Mouse (Mus musculus) cerebellum, postnatal 14 days (tissue): ENCODE data around the gene Psap.
"Not testable (repeated sequence)": the region's sequence is repeated elsewhere in the genome, so short reads cannot be mapped to it uniquely, and the experiment has no call there.

Source experiments
- DNase-seq, 2 experiments: peaks; one replicate each; pipeline ENCODE4 v3.0.0; 2021; ENCODE audit warnings: mixed read lengths in 2 of 2

Psap gene

DNA sequence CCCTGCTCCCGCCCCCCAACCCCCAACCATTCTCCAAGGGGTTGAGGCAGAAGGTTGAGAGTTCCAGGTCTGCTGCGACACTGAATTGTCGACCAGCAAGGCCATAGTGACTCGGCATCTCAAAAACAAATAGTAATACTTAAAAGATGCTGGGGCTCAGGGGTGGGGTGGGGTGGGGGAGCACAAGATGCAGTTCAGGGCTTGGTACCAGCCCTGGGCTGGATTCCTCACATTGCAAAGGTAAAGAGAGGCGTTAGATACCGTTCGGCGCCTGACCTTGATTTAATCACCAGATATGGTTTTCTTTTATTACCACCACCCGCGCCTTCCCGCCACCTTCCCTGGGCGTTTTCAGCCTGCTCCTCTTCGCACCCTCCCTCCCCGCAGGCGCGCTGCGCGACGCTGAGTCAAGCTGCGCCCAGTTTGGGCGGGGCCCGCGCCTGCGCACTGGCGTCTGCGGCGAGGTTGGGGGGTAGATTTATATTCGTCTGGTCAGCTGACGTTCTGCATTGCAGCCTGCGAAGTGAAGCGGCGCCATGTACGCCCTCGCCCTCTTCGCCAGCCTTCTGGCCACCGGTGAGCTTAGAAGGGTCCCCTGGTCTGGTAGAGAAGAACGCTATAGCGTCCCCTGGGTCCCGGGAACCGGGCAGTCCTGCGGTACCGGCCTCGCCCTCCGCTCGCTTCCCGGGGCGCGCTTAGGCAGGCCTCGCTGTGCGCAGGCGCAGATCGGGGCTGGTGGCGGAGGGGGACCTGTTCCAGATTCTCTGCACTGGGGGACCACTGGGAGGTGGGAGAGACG, at the start of gene Psap:
Gene Psap, plus strand, starts transcription at position 421 of the 799 bp plus-strand sequence.
- peak; percentile 95 to 97 for DNase-seq

DNA sequence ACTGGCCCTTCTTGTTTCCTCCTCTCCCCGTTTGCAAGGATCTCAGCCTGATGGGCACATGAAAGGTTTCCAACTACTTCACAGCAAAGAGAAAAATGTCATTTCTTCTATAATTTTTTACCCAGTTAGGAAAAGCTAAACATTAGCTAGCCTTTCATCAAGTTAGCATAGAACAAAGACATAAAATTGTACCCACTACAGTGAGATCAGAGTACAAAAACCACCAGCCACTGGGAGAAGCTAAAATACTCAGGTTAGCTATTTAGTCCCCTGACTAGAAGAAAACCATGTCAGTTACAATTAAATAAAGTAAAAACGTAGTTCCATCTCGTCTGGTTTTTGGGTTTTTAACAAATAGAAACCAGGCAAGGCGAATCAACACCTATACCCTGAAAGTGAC, 49.8 kb upstream of the Psap start:
- DNase-seq = no peak

DNA sequence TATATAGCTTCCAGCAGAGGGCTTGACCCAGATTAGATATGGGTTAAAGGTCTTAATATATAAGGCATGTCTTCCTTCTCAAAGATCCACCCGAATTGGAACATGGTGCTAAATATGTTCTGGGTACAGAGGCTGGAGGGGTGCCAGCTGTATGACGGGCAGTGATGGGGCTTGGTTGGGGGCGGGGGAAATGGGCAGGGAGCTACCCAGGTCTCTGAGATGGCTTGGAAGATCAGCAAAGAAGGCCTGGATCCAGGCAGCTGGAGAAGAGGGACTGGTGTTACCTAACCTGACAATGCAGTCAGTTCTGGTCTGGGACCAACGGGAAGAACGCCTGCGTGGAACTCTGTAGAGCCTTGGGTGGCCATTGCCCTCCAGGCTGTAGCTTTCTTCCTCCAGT, 48.3 kb upstream of the Psap start:
- DNase-seq = no peak

DNA sequence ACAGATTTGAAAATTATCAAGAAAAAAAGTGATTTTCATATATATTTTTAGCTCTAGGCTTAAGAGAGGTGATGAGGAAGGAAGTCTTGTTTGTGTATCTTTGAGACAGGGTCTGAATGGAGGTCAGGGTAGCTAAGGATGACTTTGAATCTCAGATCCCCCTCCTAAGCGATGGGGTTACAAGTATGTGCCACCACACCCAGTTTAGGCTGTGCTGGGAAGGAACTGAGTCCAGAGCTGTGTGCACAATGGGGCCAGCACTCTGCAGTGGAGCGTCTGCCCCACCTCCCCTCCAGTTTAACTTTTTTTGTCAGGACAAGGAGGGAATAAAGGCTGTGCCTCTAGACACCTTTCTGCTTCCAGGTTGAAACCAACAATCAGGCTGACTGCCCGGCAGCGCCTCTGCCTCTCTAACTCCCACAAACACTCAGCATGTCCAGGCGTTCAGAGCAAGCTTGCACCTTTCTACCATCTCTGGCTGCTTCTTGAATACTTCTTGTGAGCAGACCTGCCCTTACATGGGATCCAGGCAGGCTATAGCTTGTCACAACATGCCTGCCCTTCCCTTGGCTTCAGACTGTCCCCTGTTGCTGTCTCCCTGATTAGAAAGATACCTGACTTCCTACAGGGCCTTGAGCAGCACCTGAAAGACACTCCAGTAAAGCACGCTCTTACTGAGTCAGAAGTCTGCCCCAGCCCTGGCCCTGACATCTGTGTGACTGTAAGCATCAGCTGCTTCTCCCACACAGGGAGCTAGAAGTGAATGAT, 46.9 kb upstream of the Psap start:
- no peak for DNase-seq

DNA sequence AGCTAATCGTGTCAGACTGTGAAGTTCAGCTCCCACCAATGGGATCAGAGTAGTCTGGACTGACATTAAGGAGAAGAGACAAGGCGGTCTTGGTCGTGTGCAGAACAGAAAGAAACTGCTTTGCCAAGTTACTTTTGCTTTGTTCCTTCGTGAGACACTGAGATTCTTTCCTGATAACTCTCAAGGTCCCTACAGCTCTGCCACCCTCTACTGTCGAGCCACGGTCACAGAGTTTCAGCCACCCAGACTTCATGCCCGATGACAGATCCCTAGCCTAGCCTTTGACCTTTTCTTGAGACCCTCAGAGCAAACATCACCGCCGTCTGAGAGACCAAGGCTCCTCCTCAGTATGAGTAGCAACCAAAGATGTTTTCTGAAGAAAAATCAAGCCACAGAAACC, 43.4 kb upstream of the Psap start:
- no peak for DNase-seq

DNA sequence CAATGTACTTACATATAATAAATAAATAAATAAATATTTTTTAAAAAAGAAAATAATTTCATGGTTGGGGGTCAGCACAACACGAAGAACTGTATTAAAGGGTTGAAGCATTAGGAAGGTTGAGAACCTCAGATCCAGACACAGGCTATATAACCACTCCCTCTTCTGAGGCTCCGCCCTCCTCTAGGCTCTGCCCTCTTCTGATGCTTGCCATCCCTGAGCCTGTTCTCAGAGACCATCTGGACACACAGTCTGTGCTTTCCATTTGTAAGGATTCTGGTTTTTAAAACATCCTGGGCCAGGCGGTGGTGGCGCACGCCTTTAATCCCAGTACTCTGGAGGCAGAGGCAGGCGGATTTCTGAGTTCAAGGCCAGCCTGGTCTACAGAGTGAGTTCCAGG, 41.6 kb upstream of the Psap start:
- not testable (repeated sequence) for DNase-seq

DNA sequence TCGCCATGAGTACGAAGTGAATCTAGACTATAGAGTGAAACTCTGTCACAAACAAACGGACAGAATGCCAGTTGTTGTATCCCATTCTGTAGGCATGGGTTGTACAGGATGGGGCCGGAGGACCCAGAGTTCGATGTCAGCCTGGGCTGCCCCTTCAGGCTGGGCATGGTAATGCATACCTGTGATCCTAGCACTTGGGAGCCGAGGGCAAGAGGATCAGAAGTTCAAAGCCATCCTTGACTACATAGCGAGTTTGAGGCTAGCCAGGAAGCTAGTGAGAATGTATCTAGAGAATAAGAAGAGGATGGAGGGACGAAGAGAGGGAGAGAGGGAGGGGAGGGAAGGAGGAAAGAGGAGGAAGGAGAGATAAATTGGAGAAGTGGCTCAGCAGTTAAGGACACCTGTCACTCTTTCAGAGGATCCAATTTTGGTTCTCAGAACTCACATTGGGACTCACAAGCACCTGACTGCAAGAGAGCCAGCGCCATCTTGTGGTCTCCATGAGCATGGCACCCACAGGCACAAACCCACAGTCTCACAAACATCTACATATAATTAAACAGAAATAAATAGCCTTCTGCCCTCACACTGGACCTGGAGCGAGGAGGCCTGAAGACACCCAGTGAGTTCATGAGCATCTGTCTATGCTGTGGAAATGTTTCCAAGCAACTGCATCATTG, 39.8 kb upstream of the Psap start:
- DNase-seq = peak; percentile 75 to 83

DNA sequence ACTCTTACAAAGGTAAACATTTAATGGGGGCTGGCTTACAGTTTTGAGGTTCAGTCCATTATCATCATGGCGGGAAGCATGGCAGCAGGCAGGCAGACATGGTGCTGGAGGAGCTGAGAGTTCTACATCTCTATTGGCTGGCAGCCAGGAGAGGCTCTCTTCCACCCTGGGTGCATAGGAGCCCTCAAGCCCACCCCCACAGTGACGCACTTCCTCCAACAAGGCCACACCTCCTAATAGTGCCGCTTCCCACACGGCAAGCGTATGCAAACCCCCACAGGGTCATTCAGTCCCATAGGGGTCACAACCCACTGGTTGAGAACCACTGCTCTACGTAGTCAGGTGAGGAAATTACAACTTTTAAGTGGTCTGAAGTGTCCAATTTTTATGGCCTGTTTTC, 37.0 kb upstream of the Psap start:
- DNase-seq = no peak

DNA sequence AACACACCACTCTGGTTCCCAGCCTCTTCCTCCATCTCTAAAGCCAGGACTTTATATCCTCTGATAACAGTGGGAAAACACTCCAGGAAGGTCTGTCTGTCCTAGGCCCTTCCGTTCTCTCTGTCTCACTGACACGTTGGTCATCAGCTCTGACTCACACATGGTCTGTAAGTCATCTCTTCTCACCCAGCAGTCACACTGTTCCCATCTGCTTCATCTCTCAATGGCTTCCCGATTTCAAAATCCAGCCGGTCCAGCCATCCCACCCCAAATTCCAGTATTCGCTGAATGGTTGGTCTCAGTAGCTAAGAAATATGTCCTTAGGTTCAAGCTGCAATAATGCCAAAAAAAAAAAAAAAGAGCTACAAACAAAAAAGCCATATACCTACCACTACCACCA, 33.5 kb upstream of the Psap start:
- DNase-seq = no peak

DNA sequence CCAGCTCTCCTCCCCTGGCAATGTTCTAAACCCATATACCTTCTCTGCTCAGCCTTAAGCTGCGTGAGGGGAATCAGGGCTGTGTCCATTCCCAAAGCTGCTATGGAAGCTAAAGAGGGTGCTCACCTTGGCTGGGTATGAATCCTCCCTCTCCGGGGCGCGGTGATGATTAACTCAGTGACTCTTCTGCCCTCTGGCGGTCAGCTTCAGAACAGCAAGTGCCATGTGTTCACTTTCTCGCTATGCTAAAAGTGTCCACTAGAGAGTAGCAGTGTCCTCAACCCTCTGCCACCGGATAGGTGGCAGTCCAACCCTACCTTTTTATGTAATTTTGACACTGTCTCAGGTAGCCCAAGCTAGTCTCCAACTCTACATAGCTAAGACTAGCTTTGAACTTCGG, 32.4 kb upstream of the Psap start:
- peak; percentile 97 to 98 for DNase-seq

DNA sequence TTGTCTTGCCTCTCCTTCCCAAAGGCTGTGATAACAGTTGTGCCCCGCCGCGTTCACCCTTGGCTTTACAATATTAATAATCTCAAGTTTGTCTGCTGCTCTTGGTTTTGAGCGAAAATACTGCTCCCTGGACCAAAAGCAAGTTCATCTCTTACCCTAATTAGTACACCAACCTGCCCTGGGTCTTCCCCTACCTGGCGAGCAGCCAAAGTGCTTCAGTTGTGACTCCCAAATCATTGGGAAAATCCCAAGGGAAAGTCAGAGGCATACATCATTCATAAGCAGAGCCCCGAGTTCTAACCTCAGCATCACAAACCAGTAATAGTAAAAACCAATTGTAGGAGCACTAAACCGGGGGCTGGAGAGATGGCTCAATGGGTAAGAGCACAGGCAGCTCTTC, 31.8 kb upstream of the Psap start:
- DNase-seq = peak; percentile 13 to 50

DNA sequence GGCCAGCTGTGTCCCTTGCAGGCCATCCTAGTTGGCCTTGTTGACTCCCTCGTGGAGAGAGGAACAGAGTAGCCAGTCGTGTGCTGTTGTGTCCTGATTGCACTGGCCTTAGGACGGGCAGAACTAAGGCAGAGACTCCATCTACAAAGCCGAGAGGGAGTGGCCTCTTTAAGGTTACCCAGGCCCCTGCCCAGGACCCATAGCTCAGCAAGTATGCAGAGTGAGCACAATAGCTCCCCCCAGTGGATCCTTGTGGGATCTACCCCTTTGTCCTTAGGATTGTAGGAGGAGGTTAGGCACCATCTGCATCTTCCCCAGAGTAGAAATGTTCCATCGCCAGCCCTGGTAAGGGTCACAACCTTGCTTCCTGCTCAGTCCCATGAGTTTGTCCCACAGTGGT, 30.9 kb upstream of the Psap start:
- peak; percentile 55 to 77 for DNase-seq

DNA sequence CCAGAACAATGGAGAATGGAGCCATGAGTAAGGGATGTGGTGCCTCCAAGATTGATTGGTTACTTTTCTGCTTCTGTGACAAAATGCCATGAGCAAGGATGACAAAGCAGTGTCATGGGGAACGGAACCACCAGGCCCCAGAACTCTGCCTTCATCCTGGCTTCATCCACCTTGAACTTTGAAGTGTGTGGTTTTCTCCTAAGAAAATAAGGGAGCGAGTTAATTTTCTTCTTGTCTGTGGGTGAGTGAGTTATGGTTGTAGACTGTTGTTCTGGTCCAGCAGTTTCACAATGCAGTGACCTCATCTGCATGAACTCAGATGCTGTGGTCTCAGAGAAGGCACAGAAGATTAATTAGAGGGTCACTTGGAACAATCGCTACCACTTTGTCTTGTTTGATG, 29.1 kb upstream of the Psap start:
- not testable (repeated sequence) for DNase-seq

DNA sequence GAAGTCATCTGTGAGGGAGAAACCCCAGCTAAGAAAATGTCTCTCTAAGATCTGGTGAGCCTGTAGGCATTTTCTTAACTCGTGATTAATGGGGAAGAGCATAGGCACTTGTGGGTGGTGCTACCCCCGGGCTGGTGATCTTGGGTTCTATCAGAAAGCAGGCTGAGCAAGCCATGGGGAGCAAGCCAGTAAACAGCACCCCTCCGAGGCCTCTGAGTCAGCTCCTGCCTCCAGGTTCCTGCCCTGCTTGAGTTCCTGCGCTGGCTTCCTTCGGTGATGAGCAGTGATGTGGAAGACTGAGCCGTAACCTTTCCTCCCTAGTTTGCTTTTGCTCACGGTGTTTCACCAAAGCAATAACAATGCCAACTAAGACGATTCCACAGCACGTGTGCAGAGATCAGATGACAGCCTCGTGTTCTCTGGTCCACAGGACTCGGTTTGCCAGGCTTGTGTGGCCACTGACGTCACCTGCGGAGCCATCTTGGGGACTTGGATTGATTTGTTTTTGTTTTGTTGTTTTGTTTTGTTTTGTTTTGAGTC, 26.9 kb upstream of the Psap start:
- DNase-seq = no peak

DNA sequence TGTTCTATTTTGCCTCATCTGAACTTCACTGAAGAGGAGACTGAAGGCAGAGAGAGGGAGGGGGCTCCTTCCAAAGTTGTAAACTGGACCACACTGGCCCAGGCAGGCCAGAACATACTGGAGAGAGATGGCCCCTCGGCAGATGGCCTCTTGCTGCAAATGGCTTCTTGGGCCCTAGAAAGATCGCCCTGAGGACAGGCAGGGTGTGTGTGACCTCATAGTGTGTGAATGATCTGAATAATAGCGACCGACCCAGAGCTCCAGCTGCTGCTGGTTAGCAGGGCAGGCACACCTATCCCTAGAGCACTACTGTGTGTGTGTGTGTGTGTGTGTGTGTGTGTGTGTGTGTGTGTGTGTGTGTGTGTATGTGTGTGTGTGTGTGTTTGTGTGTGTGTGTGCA, 25.2 kb upstream of the Psap start:
- no peak for DNase-seq

DNA sequence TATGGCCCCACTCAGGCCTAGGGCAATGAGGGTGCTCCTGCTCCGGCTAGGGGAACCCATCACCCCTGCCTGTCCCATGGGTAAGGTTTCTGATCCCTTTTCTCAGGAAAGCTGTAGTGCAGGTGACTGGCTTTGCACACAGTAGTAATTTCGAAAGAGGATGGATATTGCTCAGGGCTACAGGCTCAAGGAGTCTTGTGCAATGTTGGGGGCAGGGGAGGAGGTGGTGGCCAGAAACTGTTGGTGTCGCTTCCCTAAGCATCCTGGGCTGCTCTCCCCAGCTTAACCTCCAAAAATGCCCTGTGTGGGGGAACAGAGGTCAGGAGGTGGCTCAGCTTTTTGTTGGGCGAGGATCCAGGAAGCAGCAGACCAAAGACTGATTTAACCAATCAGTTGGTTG, 24.8 kb upstream of the Psap start:
- DNase-seq = no peak

DNA sequence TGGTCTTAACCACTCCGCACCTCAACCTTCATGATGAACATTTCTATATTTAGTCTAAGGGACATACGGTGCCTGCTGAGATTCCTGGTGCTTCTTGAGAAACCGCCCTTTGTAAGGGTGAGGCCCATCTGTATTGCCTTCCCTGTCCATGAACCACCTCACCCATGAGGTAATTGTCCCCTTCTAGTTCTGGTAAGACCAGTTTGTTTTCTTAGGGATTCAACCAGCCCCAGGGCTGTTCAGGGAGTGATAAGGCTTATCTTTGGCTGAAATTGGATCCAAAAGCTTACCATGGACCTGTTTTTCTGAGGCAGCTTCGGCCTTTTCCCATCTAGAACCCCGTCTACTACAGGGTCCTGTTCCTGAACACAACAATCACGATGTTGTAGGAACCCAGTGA, 21.3 kb upstream of the Psap start:
- DNase-seq = no peak

DNA sequence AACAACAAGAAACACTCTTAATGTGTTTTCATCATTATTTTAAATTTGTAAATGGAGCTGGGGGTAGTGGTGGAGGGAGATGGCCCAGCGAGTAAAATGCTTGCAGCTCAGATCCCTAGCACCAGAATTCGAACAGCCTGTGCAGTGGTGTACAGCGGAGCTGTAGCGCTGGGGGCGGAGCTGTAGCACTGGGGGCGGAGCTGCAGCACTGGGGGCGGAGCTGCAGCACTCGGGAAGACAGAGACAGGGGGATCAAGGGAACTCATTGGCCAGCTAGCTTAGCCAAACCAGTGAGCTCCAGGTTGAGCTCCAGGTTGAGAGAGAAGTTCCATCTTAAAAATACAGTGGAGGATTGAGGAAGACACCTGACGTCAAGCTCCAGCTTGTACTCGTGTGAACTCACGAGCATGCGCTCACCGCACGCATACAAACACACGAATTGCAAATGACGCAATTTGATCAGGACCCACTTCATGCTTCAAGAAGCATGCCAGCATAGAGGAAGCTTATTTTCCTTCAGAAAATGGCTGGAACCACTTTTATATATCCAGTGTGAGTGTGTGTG, 20.1 kb upstream of the Psap start:
- DNase-seq = no peak

DNA sequence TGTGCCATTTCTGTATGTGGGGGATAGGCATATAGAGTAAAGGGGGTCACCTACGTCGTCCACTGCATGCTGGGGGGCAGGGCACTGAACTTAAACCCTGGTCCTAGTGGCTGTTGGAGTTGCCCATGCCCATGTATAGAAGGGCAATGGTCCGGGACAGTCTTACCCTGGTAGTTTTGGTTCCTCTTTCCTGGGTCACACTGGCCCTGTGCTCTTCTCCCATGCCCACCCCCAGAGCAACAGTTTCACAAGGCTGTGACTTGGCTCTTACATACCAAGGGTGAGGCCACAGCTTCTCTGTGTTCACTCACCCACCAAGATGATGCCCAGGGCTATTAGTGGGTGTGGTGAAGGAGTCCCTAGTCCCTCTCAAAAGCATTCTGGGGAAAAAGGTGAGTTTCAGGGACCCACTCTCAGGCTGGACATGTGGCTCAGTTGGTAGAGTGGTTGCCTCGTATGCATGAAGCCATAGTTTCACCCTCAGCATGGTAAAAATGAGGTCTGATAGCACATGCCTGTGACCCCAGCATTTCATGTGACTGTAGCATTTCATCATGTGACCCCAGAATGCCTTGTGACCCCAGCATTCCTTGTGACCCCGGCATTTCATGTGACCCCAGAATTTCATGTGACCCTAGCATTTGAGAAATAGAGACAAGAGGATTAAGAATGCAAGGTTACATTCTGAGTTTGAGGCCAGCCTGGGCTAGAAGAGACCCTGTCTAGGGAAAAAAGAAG, 16.7 kb upstream of the Psap start:
- DNase-seq = no peak

DNA sequence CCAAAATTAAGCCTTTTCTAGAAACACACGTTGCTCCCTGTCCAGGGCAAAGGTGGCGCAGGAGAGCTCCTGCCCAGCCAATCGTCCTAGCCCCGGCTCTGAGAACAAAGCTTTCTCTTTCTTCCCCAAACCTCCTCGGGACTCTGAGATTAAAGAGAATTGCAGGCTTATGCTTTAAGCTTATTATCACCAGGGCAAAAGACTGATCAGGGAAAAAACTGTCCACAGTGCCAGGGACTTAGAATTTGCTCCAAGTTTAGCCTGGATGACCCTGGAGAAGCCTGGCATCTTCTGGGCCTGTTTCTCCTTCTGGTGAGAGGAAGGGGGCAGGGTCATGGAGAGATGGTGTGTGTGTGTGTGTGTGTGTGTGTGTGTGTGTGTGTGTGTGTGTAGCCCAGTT, 15.9 kb upstream of the Psap start:
- DNase-seq = no peak

DNA sequence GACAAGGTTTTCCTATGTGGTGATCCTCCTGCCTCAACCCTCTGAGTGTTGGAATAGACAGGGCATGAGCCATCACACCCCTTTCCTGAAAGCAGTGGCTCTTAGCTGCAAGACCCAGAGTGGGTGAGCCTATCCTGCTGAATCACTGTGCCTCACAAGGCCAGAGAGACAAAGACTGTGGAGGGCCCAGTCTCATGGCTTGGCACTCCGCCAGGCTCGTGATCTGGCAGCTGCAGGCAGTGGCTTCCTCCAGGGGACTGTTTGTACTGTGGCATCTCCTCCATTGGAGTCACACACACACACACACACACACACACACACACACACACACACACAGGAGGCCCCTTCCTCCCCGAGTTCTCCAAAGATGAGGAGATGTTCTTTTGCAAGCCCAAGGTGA, 15.0 kb upstream of the Psap start:
- DNase-seq = peak; percentile 61 to 80

DNA sequence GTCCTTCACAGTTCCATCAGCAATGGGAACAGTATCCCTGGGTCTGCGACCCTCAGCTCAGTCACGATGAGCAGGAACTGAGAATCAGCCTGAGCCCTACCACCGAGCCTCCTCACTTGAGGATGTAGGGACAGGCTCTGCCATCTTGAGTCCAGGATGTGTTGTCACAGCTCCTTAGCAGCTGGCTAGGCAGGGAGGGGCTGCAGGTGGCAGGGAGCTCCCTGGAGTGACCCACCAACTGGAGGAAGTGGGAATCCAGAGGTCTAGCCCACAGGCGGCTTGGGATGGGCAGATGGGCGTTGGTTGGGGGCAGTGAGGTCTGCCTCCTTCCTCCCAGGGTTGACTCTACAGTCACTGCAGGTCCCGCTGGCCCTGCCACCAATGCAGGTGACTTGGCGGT, 14.1 kb upstream of the Psap start:
- DNase-seq = no peak
